Mouse (Mus musculus) cerebellum, adult 18-20 months (tissue): ENCODE data around the gene Agpat4.

Experiments
- DNase-seq, 2 experiments: peaks; one replicate each; pipeline ENCODE4 v3.0.0; 2021

Gene Agpat4

GRCm38 (mm10) chr17:12123168-12123567 lies 4.7 kb downstream of the Agpat4 start:
- no peak for DNase-seq

- DNase-seq, result no peak
These were observed 8.6 kb downstream of the Agpat4 start for GRCm38 (mm10) chr17:12127056-12127455.

- no peak for DNase-seq
These were observed 10.5 kb downstream of the Agpat4 start for GRCm38 (mm10) chr17:12128976-12129375.

GRCm38 (mm10) chr17:12131171-12131570 lies 12.7 kb downstream of the Agpat4 start:
- peak; percentile 26 to 27 for DNase-seq

- DNase-seq, result peak; percentile 32 to 42
These were observed 13.1 kb downstream of the Agpat4 start for GRCm38 (mm10) chr17:12131581-12131980.

GRCm38 (mm10) chr17:12132904-12133303 lies 14.4 kb downstream of the Agpat4 start:
- DNase-seq, result no peak

GRCm38 (mm10) chr17:12133985-12134384 lies 15.5 kb downstream of the Agpat4 start:
- DNase-seq, result peak in 1 of 2 experiments; percentile 19

GRCm38 (mm10) chr17:12134975-12135633 lies 16.6 kb downstream of the Agpat4 start:
- no peak for DNase-seq

GRCm38 (mm10) chr17:12138355-12138754 lies 19.9 kb downstream of the Agpat4 start:
- DNase-seq, result no peak

GRCm38 (mm10) chr17:12143948-12144364 lies 25.5 kb downstream of the Agpat4 start:
- no peak for DNase-seq

- DNase-seq, result no peak
These were observed 27.7 kb downstream of the Agpat4 start for GRCm38 (mm10) chr17:12146132-12146681.

GRCm38 (mm10) chr17:12147830-12148229 lies 29.3 kb downstream of the Agpat4 start:
- no peak for DNase-seq

- no peak for DNase-seq
These were observed 30.8 kb downstream of the Agpat4 start for GRCm38 (mm10) chr17:12149232-12149861.

GRCm38 (mm10) chr17:12150970-12151369 lies 32.5 kb downstream of the Agpat4 start:
- no peak for DNase-seq

- no peak for DNase-seq
These were observed 35.8 kb downstream of the Agpat4 start for GRCm38 (mm10) chr17:12154260-12154659.

GRCm38 (mm10) chr17:12155236-12155635 lies 36.7 kb downstream of the Agpat4 start:
- DNase-seq, result no peak

- no peak for DNase-seq
These were observed 37.4 kb downstream of the Agpat4 start for GRCm38 (mm10) chr17:12155872-12156271.

- DNase-seq, result no peak
These were observed 38.2 kb downstream of the Agpat4 start for GRCm38 (mm10) chr17:12156661-12157060.

GRCm38 (mm10) chr17:12157203-12157602 lies 38.7 kb downstream of the Agpat4 start:
- DNase-seq, result no peak

GRCm38 (mm10) chr17:12159187-12160060 lies 40.9 kb downstream of the Agpat4 start:
- DNase-seq, result no peak

GRCm38 (mm10) chr17:12160061-12160421 lies 41.5 kb downstream of the Agpat4 start:
- DNase-seq, result no peak

- peak; percentile 30 to 33 for DNase-seq
These were observed 42.0 kb downstream of the Agpat4 start for GRCm38 (mm10) chr17:12160540-12160939.
